Mouse (Mus musculus) MEL (cell line): ENCODE results near the gene Tnfsf9.

ENCODE experiments used
- CHD1 ChIP-seq: IDR thresholded peaks from 2 replicates; pipeline ENCODE4 v1.6.1; 2012; ENCODE audit warnings: low read depth, mild to moderate bottlenecking, inconsistent platforms, low read length, improper control_type of control experiment
- CTCF ChIP-seq, 3 experiments: IDR thresholded peaks in 2 of 3; conservative IDR thresholded peaks in 1 of 3; 2 replicates each; pipeline ENCODE4 v1.5.1; 2011 to 2012; ENCODE audit warnings: low read length in 3 of 3, low read depth in 2 of 3, mild to moderate bottlenecking in 2 of 3, improper control_type of control experiment in 1 of 3, inconsistent platforms in 1 of 3, mixed read lengths in 1 of 3, moderate library complexity in 1 of 3; ENCODE audit not compliant: control insufficient read depth in 1 of 3, insufficient read depth in 1 of 3, poor library complexity in 1 of 3, severe bottlenecking in 1 of 3
- E2F4 ChIP-seq: IDR thresholded peaks from 2 replicates; pipeline ENCODE4 v1.6.1; 2011; ENCODE audit warnings: low read depth, low read length, improper control_type of control experiment, borderline replicate concordance
- ETS1 ChIP-seq: IDR thresholded peaks from 2 replicates; pipeline ENCODE4 v1.6.1; 2012; ENCODE audit warnings: low read depth, mild to moderate bottlenecking, inconsistent platforms, low read length, improper control_type of control experiment, moderate library complexity
- MAFK ChIP-seq: IDR thresholded peaks from 2 replicates; pipeline ENCODE4 v1.6.1; 2011; ENCODE audit warnings: low read depth, mild to moderate bottlenecking, low read length, improper control_type of control experiment, borderline replicate concordance
- POLR2A ChIP-seq, 2 experiments: IDR thresholded peaks; 2 replicates each; pipeline ENCODE4 v1.6.1; 2011 to 2012; ENCODE audit warnings: low read length in 2 of 2, mild to moderate bottlenecking in 2 of 2, control low read depth in 1 of 2, improper control_type of control experiment in 1 of 2, low read depth in 1 of 2, moderate library complexity in 1 of 2; ENCODE audit not compliant: control insufficient read depth in 1 of 2, insufficient read depth in 1 of 2, poor library complexity in 1 of 2
- RCOR1 ChIP-seq: IDR thresholded peaks from 2 replicates; pipeline ENCODE4 v1.6.1; 2012; ENCODE audit warnings: low read depth, mild to moderate bottlenecking, inconsistent platforms, low read length, improper control_type of control experiment
- USF1 ChIP-seq: IDR thresholded peaks from 2 replicates; pipeline ENCODE4 v1.6.1; 2014; ENCODE audit warnings: low read depth, mild to moderate bottlenecking, inconsistent platforms, low read length, improper control_type of control experiment, moderate library complexity

- TF ChIP-seq USF1 (no peak), MAFK (no peak), CTCF (IDR thresholded peaks at IDR 0.05 in 2 of 3, conservative IDR thresholded peaks at IDR 0.05 in 1 of 3; ENCODE audit: control insufficient read depth in 1 of 3, insufficient read depth in 1 of 3, low read depth in 2 of 3, low read length in 3 of 3, poor library complexity in 1 of 3, severe bottlenecking in 1 of 3) (no peak), ETS1 (no peak), RCOR1 (no peak), POLR2A (IDR thresholded peaks at IDR 0.05; ENCODE audit: control insufficient read depth in 1 of 2, insufficient read depth in 1 of 2, low read depth in 1 of 2, low read length in 2 of 2, poor library complexity in 1 of 2) (no peak), CHD1 (no peak), E2F4 (no peak)
Observed at GRCm38 (mm10) chr17:57108040-57108665, 3.0 kb downstream of the Tnfsf9 start.
